Mouse (Mus musculus): Measurements from ENCODE around the gene Rhox3c.
"Not testable (repeated sequence)": the region's sequence is repeated elsewhere in the genome, so short reads cannot be mapped to it uniquely, and the experiment has no call there.

The Rhox3c gene

GRCm38 (mm10) chrX:37458285-37458684, at the start of gene Rhox3c:
TSS of gene Rhox3c (plus strand) at chrX:37458585.
- DNase-seq: not testable (repeated sequence)

GRCm38 (mm10) chrX:37411767-37412166, 46.6 kb upstream of the Rhox3c start, which contains the start of gene Rhox2b:
TSS of gene Rhox2b (plus strand) at chrX:37412067.
- DNase-seq: not testable (repeated sequence)

- not testable (repeated sequence) for DNase-seq
Observed at GRCm38 (mm10) chrX:37432194-37432593, 26.2 kb upstream of the Rhox3c start, which contains the start of gene Rhox4b. TSS of gene Rhox4b (plus strand) at chrX:37432494.

GRCm38 (mm10) chrX:37453380-37453779, 5.0 kb upstream of the Rhox3c start, which contains the start of gene Rhox2c:
TSS of gene Rhox2c (plus strand) at chrX:37453680.
- not testable (repeated sequence) for DNase-seq

- not testable (repeated sequence) for DNase-seq
Observed at GRCm38 (mm10) chrX:37480037-37480436, 21.7 kb downstream of the Rhox3c start, which contains the start of gene Rhox4c. TSS of gene Rhox4c (plus strand) at chrX:37480337.

- not testable (repeated sequence) for DNase-seq
Observed at GRCm38 (mm10) chrX:37514059-37514458, 55.7 kb downstream of the Rhox3c start, which contains the start of gene Rhox4d. TSS of gene Rhox4d (plus strand) at chrX:37514359.

All from kidney, adult 8-10 months (tissue).